Mouse (Mus musculus): Measurements from ENCODE around the gene Aurkaip1.

GRCm38 (mm10) chr4:155841003-155841454 lies 10.0 kb downstream of the Aurkaip1 start:
- TF ChIP-seq CTCF (IDR thresholded peaks at IDR 0.05; ENCODE audit: low read depth, low read length): no peak
- no peak for TF ChIP-seq POLR2A (IDR thresholded peaks at IDR 0.05; ENCODE audit: borderline replicate concordance, low read depth, low read length)

All from bone marrow macrophage, adult 2 months (primary cell).